Mouse (Mus musculus) naive thymus-derived CD4-positive, alpha-beta T cell, adult 2 months (primary cell): ENCODE measurements around the gene Plch2.

Experiments used
- DNase-seq: peaks from one replicate; pipeline ENCODE4 v3.0.0-alpha.2; 2011; ENCODE audit warnings: low read depth

Plch2 gene

GRCm38 (mm10) chr4:154957289-154957993, 99.1 kb downstream of the Plch2 start:
- no peak for DNase-seq

- DNase-seq, result no peak
Observed at GRCm38 (mm10) chr4:154956604-154957003, 100.0 kb downstream of the Plch2 start.

- no peak for DNase-seq
Observed at GRCm38 (mm10) chr4:154952461-154953241, 103.9 kb downstream of the Plch2 start.

- no peak for DNase-seq
Observed at GRCm38 (mm10) chr4:154949589-154949982, 107.0 kb downstream of the Plch2 start.

GRCm38 (mm10) chr4:154948940-154949588, 107.5 kb downstream of the Plch2 start:
- no peak for DNase-seq

GRCm38 (mm10) chr4:154948066-154948939, 108.3 kb downstream of the Plch2 start:
- DNase-seq, result no peak

- no peak for DNase-seq
Observed at GRCm38 (mm10) chr4:154946319-154946718, 110.3 kb downstream of the Plch2 start.

- DNase-seq, result peak; percentile 94
Observed at GRCm38 (mm10) chr4:154944121-154944590, 112.4 kb downstream of the Plch2 start.

- DNase-seq, result no peak
Observed at GRCm38 (mm10) chr4:154943323-154944039, 113.1 kb downstream of the Plch2 start.

- DNase-seq, result peak; percentile 67
Observed at GRCm38 (mm10) chr4:154942632-154943322, 113.8 kb downstream of the Plch2 start.

- DNase-seq, result no peak
Observed at GRCm38 (mm10) chr4:154941831-154942230, 114.8 kb downstream of the Plch2 start.

GRCm38 (mm10) chr4:154940156-154940555, 116.4 kb downstream of the Plch2 start:
- no peak for DNase-seq

GRCm38 (mm10) chr4:154937746-154938145, 118.8 kb downstream of the Plch2 start:
- peak; percentile 32 for DNase-seq

GRCm38 (mm10) chr4:154936542-154937255, 119.9 kb downstream of the Plch2 start:
- peak; percentile 92 for DNase-seq

- peak; percentile 84 for DNase-seq
Observed at GRCm38 (mm10) chr4:154935788-154936187, 120.8 kb downstream of the Plch2 start.

GRCm38 (mm10) chr4:154934800-154935199, 121.8 kb downstream of the Plch2 start:
- DNase-seq, result peak; percentile 21

- DNase-seq, result no peak
Observed at GRCm38 (mm10) chr4:154933306-154933907, 123.2 kb downstream of the Plch2 start.
